Mouse (Mus musculus) spleen, adult 2 months (tissue): Measurements from ENCODE around the gene Nsmf. TPM values are rescaled to one million over a fixed set of nuclear protein-coding genes. Genes with fewer than 3 reads are reported as not detected.

Experiments used
- DNase-seq, 2 experiments: peaks; one replicate each; pipeline versions ENCODE4 v3.0.0 to v3.0.0-alpha.2; 2012 to 2021; ENCODE audit warnings: low spot score in 2 of 2, low read depth in 1 of 2
- H3K27ac ChIP-seq: fragments of 200-500 bp; 2 replicates; pipeline ENCODE4 v1.5.1; 2012; ENCODE audit warnings: low read length, inconsistent platforms; ENCODE audit not compliant: insufficient read depth
- H3K27me3 ChIP-seq: fragments of 200-500 bp; 2 replicates; pipeline ENCODE4 v1.6.1; 2012; ENCODE audit warnings: mild to moderate bottlenecking, moderate library complexity, low read length, inconsistent platforms; ENCODE audit not compliant: control insufficient read depth, insufficient read depth
- H3K36me3 ChIP-seq: fragments of 200-500 bp; 2 replicates; pipeline ENCODE4 v1.6.1; 2012; ENCODE audit warnings: mild to moderate bottlenecking, low read length, inconsistent platforms; ENCODE audit not compliant: control insufficient read depth, insufficient read depth
- H3K4me1 ChIP-seq: fragments of 200-500 bp; 2 replicates; pipeline ENCODE4 v1.6.1; 2011; ENCODE audit warnings: inconsistent platforms; ENCODE audit not compliant: control insufficient read depth, insufficient read depth, insufficient read length
- H3K4me3 ChIP-seq: fragments of 200-500 bp; 2 replicates; pipeline ENCODE4 v1.5.1; 2011; ENCODE audit warnings: mild to moderate bottlenecking, inconsistent platforms; ENCODE audit not compliant: insufficient read depth, insufficient read length; ENCODE audit errors: extremely low read depth
- CTCF ChIP-seq: fragments of 200-500 bp; IDR thresholded peaks from 2 replicates; pipeline ENCODE4 v1.5.1; 2011; ENCODE audit warnings: mild to moderate bottlenecking, inconsistent platforms; ENCODE audit not compliant: insufficient read depth, insufficient read length, insufficient replicate concordance; ENCODE audit errors: extremely low read depth
- POLR2A ChIP-seq: fragments of 200-500 bp; IDR thresholded peaks from 2 replicates; pipeline ENCODE4 v1.6.1; 2011; ENCODE audit warnings: low read depth, low read length, inconsistent platforms
- WGBS: fragments of 180-500 bp; shearing (Covaris S2); methylation state at CpG from one replicate; pipeline ENCODE4 v1.1.7; 2018; 5-methylcytosine and 5-hydroxymethylcytosine counted together
- polyA plus RNA-seq: library from polyadenylated mRNA; depleted of rRNA; stranded (reverse); fragments of >200 nt; gene quantifications from 2 replicates; pipeline ENCODE4 v1.2.3, GENCODE M21; 2012; rRNA removed

Gene Nsmf
- 43.0 and 81.9 TPM in 2 replicates for polyA plus RNA-seq

DNA sequence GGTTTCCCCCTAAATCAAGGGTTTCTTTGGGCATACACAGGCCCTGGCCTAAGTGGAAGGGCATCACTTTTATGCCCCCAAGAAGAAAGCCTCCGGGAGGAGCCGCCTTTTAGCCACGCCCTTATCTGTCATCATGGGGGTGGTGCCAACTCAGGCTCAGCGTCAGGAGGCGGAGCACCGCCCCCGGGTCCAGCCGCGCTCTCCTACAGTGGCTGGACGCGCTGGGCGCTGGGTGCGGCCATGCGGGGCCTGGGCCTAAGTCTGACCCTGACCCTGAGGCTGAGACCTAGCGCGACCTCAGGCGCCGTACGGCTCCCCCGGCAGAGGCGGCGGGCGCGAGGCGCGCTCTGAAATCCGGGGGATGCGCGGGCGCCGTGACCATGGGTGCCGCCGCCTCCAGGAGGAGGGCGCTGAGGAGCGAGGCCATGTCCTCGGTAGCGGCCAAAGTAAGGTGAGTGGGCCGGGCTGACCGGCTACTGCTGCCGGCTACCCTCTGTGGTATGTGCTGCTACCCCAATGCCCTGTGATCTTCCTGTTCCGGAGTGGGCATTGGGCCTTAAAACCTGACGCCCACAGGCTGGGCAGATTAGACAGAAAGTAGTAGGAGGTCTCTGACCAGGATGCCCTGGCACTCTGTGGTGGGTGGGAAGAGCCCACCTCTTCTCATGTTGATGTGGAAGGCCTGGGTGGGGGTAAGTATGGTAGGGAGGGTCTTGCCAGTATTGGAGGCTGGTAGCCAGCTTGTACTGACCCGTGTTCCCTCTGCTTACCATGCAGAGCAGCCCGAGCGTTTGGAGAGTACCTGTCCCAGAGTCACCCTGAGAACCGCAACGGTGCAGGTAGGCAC, at the start of gene Nsmf:
Gene Nsmf (plus strand): TSS at position 135 of the 847 bp plus-strand sequence.
- Histone ChIP-seq H3K4me3 (peak within 1 kb of the TSS; percentile 72), H3K27me3 (no peaks in the 10 kb centered on the region), H3K36me3 (peaks cover 17% of the 10 kb centered on the region), H3K4me1 (peaks cover 5% of the 10 kb centered on the region; the same call in 1 of the 2 replicates), H3K27ac (peak within 1 kb of the TSS; percentile 15; the same call in 1 of the 2 replicates)
- TF ChIP-seq POLR2A (peak; percentile 4; the same call in 1 of the 2 replicates), CTCF (no peak)
- peak; percentile 48 to 70 for DNase-seq
- WGBS: 4% methylated on average over 45 of the region's 47 CpGs

DNA sequence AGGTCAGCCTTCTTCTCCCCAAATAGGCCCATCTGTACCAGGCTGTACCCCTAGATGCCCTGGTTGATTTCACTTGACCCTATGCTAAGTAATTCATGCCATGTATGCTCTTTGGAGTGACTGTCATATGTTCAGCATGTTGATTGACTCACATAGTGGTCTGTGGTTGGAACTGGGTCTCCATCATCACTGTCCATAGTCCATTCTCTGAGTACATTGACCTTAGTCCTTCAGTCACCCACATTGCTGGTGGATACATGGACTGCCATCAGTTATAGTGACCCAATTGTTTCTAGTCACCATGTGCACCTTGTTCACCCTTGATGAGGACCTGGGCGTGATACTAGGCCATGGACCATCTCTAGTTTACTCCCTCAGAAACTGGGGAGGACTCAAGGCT, 47.4 kb upstream of the Nsmf start:
- Histone ChIP-seq H3K36me3 (peaks cover 22% of the 10 kb centered on the region; the same call in 1 of the 2 replicates), H3K4me3 (no peak overlapping the region), H3K4me1 (no peaks in the 10 kb centered on the region), H3K27ac (no peak overlapping the region), H3K27me3 (no peaks in the 10 kb centered on the region)
- WGBS: 94% methylated on average over 1 of the region's 1 CpGs
- DNase-seq: no peak
- TF ChIP-seq POLR2A (no peak), CTCF (no peak)

DNA sequence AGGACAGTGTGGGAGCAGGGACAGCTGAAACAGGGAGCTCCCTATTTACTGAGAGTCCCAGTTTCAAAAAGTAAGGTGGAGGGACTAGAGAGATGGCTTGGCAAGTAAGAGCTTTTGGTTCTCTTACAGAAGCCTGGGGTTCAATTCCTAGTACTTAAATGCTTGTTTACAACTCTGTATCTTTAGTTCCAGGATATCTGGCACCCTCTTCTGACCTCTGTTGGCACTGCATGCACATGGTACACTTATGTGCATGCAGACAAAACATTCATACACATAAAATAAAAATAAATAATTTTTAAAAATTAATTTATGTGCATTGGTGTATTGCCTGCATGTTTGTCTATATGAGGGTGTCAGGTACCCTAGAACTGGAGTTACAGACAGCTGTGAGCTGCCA, 45.9 kb upstream of the Nsmf start:
- no peak for DNase-seq
- TF ChIP-seq POLR2A: no peak
- TF ChIP-seq CTCF: no peak
- peaks cover 18% of the 10 kb centered on the region; the same call in 1 of the 2 replicates for H3K36me3 ChIP-seq

DNA sequence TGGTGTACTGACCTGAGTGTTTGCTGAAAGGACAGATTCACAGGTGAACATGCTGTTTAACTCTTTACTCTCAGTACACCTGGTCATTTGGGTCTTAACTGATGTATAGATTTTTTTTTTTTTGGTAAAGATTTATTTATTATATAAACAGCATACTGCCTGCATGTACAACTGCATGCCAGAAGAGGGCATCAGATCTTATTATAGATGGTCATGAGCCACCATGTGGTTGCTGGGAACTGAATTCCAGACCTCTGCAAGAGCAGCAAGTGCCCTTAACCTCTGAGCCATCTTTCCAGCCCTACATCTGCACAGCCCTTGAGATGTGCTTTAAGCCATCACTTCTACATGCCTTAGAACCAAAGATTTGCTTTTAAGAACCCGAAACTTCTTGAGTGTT, 31.5 kb upstream of the Nsmf start:
- H3K27me3 ChIP-seq: no peaks in the 10 kb centered on the region
- H3K4me3 ChIP-seq: no peak overlapping the region
- no peak for DNase-seq
- H3K4me1 ChIP-seq: no peaks in the 10 kb centered on the region
- no peak overlapping the region for H3K27ac ChIP-seq
- TF ChIP-seq POLR2A: no peak
- TF ChIP-seq CTCF: no peak
- peaks cover 18% of the 10 kb centered on the region for H3K36me3 ChIP-seq
- WGBS: 88% methylated on average over 1 of the region's 1 CpGs

More for the DNA sequence above, 45.9 kb upstream of the Nsmf start:
- Histone ChIP-seq H3K27ac (no peak overlapping the region), H3K4me1 (no peaks in the 10 kb centered on the region), H3K27me3 (no peaks in the 10 kb centered on the region), H3K4me3 (no peak overlapping the region)

DNA sequence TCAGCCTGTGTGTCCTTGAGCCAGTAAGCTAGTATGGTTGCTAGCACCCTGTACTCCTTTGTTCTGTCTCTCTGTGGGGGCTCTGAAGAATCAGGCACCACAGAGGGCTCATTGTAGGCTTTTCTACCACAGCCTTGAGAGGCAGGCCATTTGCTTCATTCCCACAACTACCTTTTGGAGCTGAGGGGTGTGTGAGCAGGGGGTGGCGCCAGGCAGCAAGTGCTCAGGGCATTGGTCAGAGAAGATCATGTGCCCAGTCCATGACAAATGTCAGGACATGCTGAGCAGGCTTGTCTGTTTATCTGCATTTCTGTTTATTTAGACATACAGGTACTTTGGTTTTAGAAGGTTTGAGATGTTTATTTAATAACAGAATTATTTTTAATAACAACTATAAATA, 29.0 kb upstream of the Nsmf start:
- H3K4me3 ChIP-seq: no peak overlapping the region
- DNase-seq: no peak
- no peaks in the 10 kb centered on the region for H3K4me1 ChIP-seq
- H3K36me3 ChIP-seq: peaks cover 24% of the 10 kb centered on the region
- 97% methylated on average over 1 of the region's 1 CpGs for WGBS
- no peak overlapping the region for H3K27ac ChIP-seq
- H3K27me3 ChIP-seq: no peaks in the 10 kb centered on the region
- TF ChIP-seq POLR2A (no peak), CTCF (no peak)

DNA sequence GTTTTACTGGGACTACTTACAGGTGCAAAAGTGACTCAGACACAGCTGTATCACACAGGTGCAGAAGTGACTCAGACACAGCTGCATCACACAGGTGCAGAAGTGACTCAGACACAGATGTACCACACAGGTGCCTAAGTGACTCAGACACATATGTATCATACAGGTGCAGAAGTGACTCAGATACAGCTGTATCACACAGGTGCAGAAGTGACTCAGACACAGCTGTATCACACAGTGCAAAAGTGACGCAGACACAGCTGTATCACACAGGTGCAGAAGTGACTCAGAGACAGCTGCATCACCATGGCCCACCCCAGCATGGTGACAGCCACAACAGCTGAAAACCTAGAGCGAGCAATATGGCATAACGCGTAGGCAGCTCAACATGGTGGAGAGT, 19.2 kb upstream of the Nsmf start:
- H3K27me3 ChIP-seq: no peaks in the 10 kb centered on the region
- no peaks in the 10 kb centered on the region for H3K4me1 ChIP-seq
- H3K4me3 ChIP-seq: no peak overlapping the region
- 97% methylated on average over 4 of the region's 4 CpGs for WGBS
- TF ChIP-seq CTCF: no peak
- TF ChIP-seq POLR2A: no peak
- no peak for DNase-seq
- peaks cover 26% of the 10 kb centered on the region for H3K36me3 ChIP-seq
- no peak overlapping the region for H3K27ac ChIP-seq

DNA sequence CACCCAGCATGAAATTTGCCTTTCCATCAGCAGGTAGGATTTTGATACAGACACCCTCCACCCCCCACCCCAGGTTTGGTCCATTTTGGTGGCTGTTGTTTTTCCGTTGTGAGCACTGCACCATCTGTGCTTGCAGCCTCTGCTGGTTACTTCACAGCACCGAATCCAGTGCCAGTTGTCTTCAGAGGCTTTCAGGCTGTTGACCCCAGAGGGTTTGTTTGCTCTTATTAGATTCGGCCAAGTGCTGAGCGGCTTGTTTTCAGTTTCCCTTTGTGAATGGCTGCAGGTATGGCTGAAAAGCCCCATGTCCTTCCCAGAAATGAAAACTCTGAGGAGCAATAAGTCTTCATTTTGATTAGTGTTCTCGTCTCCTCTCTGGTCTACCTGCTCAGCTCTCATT, 14.1 kb upstream of the Nsmf start:
- WGBS: 96% methylated on average over 5 of the region's 5 CpGs
- Histone ChIP-seq H3K4me3 (no peak overlapping the region), H3K36me3 (peaks cover 25% of the 10 kb centered on the region), H3K27me3 (no peaks in the 10 kb centered on the region), H3K4me1 (no peaks in the 10 kb centered on the region), H3K27ac (no peak overlapping the region)
- no peak for DNase-seq
- TF ChIP-seq CTCF: no peak
- no peak for TF ChIP-seq POLR2A
